18 mouse cellular contexts compared by ENCODE assay signal in genomic region chr7:19622241-19622640, GRCm38 (mm10).
"Had no signal": no experiment of that assay in that cellular context is flagged by ENCODE, and none has a peak within 500 bp of the region (broad histone marks: within the 10 kb centered on the region; RNA-seq: fewer than 3 reads in every experiment).

No protein-coding gene starts in this region.

- H3K4me2 ChIP-seq: lung, embryonic 15.5 days; midbrain, embryonic 11.5 days; neural tube, embryonic 12.5 days had no signal

- H3K4me3 ChIP-seq: lung, embryonic 15.5 days; megakaryocyte, embryonic 14.5 days; myocyte; neural tube, embryonic 12.5 days had no signal

- H3K36me3 ChIP-seq: lung, embryonic 15.5 days; neural tube, embryonic 12.5 days had no signal

- H3K9me3 ChIP-seq: lung, embryonic 15.5 days; megakaryocyte, embryonic 14.5 days; neural tube, embryonic 12.5 days had no signal

- H3K27ac ChIP-seq: lung, embryonic 15.5 days; macrophage; neural tube, embryonic 12.5 days had no signal

- DNase-seq: liver, postnatal 0 days; lung, adult 2 months; lung, postnatal 14 days; lung, postnatal 36 days; midbrain, embryonic 14.5 days; right cerebral cortex, postnatal 14 days; spleen, adult 18-20 months; thymus, adult 2 months; thymus, postnatal 25 days; thymus, postnatal 4 days had no signal

- H3K9ac ChIP-seq: liver, postnatal 0 days; lung, embryonic 15.5 days; neural tube, embryonic 12.5 days had no signal

- ATAC-seq: liver, postnatal 0 days; lung, postnatal 0 days; midbrain, embryonic 16.5 days had no signal
